ENCODE assay signal across 8 mouse cellular contexts in genomic region chr15:98993865-98994264, GRCm38 (mm10). TPM values are rescaled to one million over a fixed set of nuclear protein-coding genes. Genes with fewer than 3 reads are reported as not detected.
DNase-seq lines count a peak whose midpoint lies in the region; ATAC-seq and TF ChIP-seq lines count a peak whose summit lies in the region.

No protein-coding gene starts in this region.

- under 1% methylated on average over 11 of the region's 11 CpGs for WGBS in hindbrain, embryonic 15.5 days

- no peak for ATAC-seq in hindbrain, embryonic 15.5 days (ENCODE audit: low FRiP score, low read depth)
- ATAC-seq in megakaryocyte, adult 5-6 weeks (ENCODE audit: poor library complexity, severe bottlenecking): peak; percentile 67

- H3K4me3 ChIP-seq in hindbrain, embryonic 15.5 days: peak overlapping the region; percentile 38; the same call in 1 of the 2 replicates
- H3K4me3 ChIP-seq in left cerebral cortex, adult 2 months: peak overlapping the region; percentile 46; the same call in 1 of the 2 replicates

- peak overlapping the region; percentile 64; the same call in 1 of the 2 replicates for H3K9ac ChIP-seq in hindbrain, embryonic 15.5 days

- H3K4me2 ChIP-seq in hindbrain, embryonic 15.5 days: peak overlapping the region; percentile 81

- peaks cover 61% of the 10 kb centered on the region for H3K4me1 ChIP-seq in hindbrain, embryonic 15.5 days (replicated peaks)

- intact Hi-C loops in left cerebral cortex, adult 2 months (cut with DNase I): loop anchor here (1.0 to 5.0 kb wide), 5 partner anchors 23 to 122 kb away; partner anchors contain the start of genes Gm49450, Kmt2d, Tuba1a and Tuba1b

- no peaks in the 10 kb centered on the region for H3K36me3 ChIP-seq in hindbrain, embryonic 15.5 days

- no peaks in the 10 kb centered on the region for H3K9me3 ChIP-seq in hindbrain, embryonic 15.5 days

- peak; percentile 95 for DNase-seq in NIH3T3 (ENCODE audit: low read depth)
- peak; percentile 87 for DNase-seq in cerebellum, adult 9-11 months
- peak; percentile 78 to 81 for DNase-seq in frontal cortex, postnatal 14 days (ENCODE audit: low spot score in 2 of 2)
- peak; percentile 81 to 82 for DNase-seq in left cerebral cortex, adult 2 months (ENCODE audit: extremely low spot score in 1 of 2, low spot score in 2 of 2)
- DNase-seq in right cerebral cortex, postnatal 10 days (ENCODE audit: low spot score in 2 of 2): peak; percentile 92 to 93
- peak; percentile 89 for DNase-seq in urinary bladder, postnatal 14 days (ENCODE audit: low spot score)

- H3K27ac ChIP-seq in hindbrain, embryonic 15.5 days (replicated peaks): peak overlapping the region; percentile 96
- peak overlapping the region; percentile 95 for H3K27ac ChIP-seq in left cerebral cortex, adult 2 months

- TF ChIP-seq CTCF in left cerebral cortex, adult 2 months (IDR thresholded peaks at IDR 0.05): peak; percentile 92

- no peaks in the 10 kb centered on the region for H3K27me3 ChIP-seq in hindbrain, embryonic 15.5 days

RNA-seq across cellular contexts. Expression of gene Tuba1c, which starts 35.8 kb away (rescaled TPM):
- 22.5 and 25.3 TPM in 2 replicates for polyA plus RNA-seq in hindbrain, embryonic 15.5 days (2015; fragmentation: Nextera tagmentation; extraction: Ambion mirVana)
- total RNA-seq in left cerebral cortex, adult 2 months (2021): 10 to 100 TPM; 56.1 to 61.4 TPM
- total RNA-seq in megakaryocyte, adult 5-6 weeks (2015): 232 and 270 TPM in 2 replicates
- 124 and 128 TPM in 2 replicates for total RNA-seq in megakaryocyte, adult 5-6 weeks (2017)

RNA-seq across cellular contexts. Expression of gene Tuba1a, which starts 40.4 kb away (rescaled TPM):
- 14,750 and 15,534 TPM in 2 replicates for polyA plus RNA-seq in hindbrain, embryonic 15.5 days (2015; fragmentation: Nextera tagmentation; extraction: Ambion mirVana)
- 100 to 1,000 TPM; 817 to 827 TPM for total RNA-seq in left cerebral cortex, adult 2 months (2021)
- 118 and 120 TPM in 2 replicates for total RNA-seq in megakaryocyte, adult 5-6 weeks (2015)
- 64.2 and 66.5 TPM in 2 replicates for total RNA-seq in megakaryocyte, adult 5-6 weeks (2017)

RNA-seq across cellular contexts. Expression of gene Gm49450, which starts 40.5 kb away (rescaled TPM):
- polyA plus RNA-seq in hindbrain, embryonic 15.5 days (2015; fragmentation: Nextera tagmentation; extraction: Ambion mirVana): not detected in 2 replicates
- not detected for total RNA-seq in left cerebral cortex, adult 2 months (2021)
- 0.25 and 0.64 TPM in 2 replicates for total RNA-seq in megakaryocyte, adult 5-6 weeks (2015)
- total RNA-seq in megakaryocyte, adult 5-6 weeks (2017): not detected in 2 replicates

RNA-seq across cellular contexts. Expression of gene Tuba1b, which starts 59.5 kb away (rescaled TPM):
- polyA plus RNA-seq in hindbrain, embryonic 15.5 days (2015; fragmentation: Nextera tagmentation; extraction: Ambion mirVana): 1,411 and 1,419 TPM in 2 replicates
- 100 to 1,000 TPM; 509 to 550 TPM for total RNA-seq in left cerebral cortex, adult 2 months (2021)
- total RNA-seq in megakaryocyte, adult 5-6 weeks (2015): 2,048 and 2,084 TPM in 2 replicates
- total RNA-seq in megakaryocyte, adult 5-6 weeks (2017): 628 and 646 TPM in 2 replicates

Comparison
In these comparisons a context has a peak if more than half of its experiments do, and no peak if none do; other contexts are left out.
1. RNA of gene Tuba1a, which starts 40.4 kb away (total RNA-seq): 817 to 827 TPM in left cerebral cortex, adult 2 months; 64.2 to 120 TPM in megakaryocyte, adult 5-6 weeks; every median in the first group is over 4 times any median in the second.
2. Peak in every context shown above with its lines, with median percentiles within 50 percentile points of each other: DNase-seq.